Mouse (Mus musculus) CD4-positive, CD25-positive, alpha-beta regulatory T cell, adult 2 months (primary cell): Measurements from ENCODE around the gene Ncbp2.
A peak's percentile ranks its signal among the peaks of the same experiment; 100 is the strongest.

ENCODE experiments used
- DNase-seq: peaks from one replicate; pipeline ENCODE4 v3.0.0-alpha.2; 2012; ENCODE audit warnings: low read depth, low spot score

The Ncbp2 gene

DNA sequence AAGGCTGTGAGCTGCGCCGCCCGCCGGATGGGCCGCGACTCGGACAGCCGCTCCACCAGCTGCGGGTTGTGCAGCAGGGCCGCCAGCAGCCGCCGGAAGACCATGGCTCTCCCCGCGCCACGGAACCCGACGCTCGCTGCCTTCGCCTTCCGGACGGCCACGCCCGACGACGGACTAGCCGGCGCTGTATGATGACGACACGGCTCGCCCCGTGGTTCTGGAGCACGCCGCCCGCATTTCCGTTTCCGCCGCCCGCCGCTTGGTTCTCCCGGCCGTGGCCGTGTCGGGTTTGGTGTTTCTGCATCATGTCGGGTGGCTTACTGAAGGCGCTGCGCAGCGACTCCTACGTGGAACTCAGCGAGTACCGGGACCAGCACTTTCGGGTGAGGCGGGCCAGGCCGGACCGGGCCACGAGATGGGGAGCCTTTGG, at the start of gene Ncbp2, which contains the start of gene 0610012G03Rik:
Gene Ncbp2 (plus strand): TSS at position 169 of the 430 bp plus-strand sequence.
Gene 0610012G03Rik (minus strand): TSS at position 150 of the 430 bp plus-strand sequence.
- peak; percentile 97 for DNase-seq

DNA sequence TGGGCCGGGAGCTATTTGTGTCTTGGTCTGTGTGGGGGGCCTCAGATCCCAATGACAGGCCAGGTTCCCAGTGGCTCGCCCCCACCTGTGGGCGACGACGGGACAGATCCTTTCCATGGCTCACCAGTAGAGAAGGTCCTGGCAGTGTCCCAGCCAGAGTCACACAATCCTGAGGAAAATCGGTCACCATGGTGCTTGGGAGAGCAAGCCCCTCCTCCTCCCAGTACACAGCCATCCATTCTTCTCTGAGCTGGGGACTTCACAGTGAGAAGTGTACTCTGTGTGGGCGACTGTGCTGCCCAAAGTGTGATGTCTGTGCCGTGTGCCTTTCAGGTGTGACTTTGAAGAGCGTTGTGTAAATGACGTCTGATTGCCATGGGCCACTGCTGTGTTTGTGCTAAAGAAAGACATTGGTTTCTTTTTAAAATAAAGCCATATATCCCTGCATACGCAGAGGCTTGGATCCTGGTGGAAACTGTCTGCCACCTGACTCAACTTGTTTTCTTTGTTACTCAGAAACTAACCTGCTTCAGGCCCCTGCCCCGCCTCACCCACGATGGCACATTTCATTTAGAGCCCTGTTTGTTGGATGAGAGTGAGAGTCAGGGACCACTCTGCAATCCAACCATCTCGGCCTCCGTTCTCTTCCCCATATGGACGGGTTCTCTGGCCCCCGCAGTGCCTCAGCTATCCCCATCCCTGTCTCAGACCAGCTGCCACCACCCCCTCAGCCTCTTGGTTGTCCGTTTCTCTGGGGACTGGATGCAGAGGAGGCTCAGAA, 49.6 kb upstream of the Ncbp2 start:
- no peak for DNase-seq

- no peak for DNase-seq
Measured at GRCm38 (mm10) chr16:31901886-31902285, 46.4 kb upstream of the Ncbp2 start.

GRCm38 (mm10) chr16:31903239-31903638, 45.1 kb upstream of the Ncbp2 start:
- no peak for DNase-seq

DNA sequence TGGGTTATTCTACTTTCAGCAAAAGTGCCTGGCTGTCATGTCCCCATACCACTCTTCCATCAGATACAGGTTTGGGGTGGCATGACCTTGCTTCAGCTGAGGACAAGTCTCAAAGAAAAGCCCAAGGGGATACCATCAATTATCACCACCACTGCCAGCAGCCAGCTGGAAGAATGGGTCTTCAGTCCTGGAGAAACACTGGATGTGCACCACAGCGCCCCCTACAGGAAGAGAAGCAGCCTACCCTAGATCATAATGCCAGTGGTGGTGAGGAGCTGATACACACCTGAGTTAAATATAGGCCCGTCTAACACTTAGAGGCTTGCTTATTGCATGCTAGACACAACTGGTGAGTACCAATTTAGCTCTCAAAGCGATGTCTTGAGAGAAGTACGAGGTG, 43.0 kb upstream of the Ncbp2 start:
- DNase-seq, result peak; percentile 43

DNA sequence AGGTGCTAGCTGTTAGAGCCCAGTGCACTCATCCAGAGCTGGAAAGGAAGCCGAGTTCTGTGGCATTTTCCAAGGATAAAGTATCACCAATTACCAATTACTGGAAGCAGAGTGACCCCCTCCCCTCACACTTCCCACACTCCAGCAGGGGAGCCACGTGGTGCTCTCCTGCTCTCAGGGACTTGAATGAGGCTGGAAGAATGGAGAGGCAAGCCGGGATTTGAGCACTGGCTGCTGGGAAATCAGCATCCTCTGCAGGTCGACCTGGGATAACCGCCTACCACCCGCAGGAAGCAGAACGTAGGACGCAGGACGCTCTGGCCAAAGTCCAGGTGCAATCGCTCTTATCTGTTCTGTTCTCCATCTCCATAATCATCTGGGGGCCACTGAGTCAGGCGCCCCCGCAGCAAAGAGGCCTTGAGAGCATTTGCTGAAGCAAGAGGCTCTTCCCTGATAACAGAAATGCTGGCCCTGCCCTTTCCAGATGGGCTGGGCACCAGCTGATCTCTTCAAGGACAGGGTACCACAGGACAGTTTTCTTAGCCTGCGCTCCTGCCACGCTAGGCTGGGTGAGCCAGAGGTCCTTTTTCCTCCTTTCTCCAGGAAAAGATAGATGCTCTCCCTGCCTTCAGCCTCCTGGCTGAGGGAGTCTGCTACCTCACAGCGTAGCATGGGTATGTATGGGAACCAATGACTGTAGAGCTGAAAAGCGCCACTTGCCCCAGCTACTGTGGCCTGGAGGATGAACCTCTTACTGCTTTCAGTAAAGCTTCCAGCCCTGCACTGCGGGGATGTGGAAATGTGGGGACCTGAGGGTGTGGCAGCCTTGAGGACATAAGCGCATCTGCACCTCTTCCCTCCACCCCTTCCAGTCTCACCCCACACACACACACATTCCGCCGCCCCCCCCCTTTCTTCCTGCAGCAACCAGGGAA, 42.2 kb upstream of the Ncbp2 start:
- DNase-seq, result no peak

GRCm38 (mm10) chr16:31906896-31907295, 41.4 kb upstream of the Ncbp2 start:
- DNase-seq, result no peak

GRCm38 (mm10) chr16:31908959-31909358, 39.4 kb upstream of the Ncbp2 start:
- DNase-seq, result no peak

GRCm38 (mm10) chr16:31910281-31910847, 37.9 kb upstream of the Ncbp2 start:
- DNase-seq, result no peak

DNA sequence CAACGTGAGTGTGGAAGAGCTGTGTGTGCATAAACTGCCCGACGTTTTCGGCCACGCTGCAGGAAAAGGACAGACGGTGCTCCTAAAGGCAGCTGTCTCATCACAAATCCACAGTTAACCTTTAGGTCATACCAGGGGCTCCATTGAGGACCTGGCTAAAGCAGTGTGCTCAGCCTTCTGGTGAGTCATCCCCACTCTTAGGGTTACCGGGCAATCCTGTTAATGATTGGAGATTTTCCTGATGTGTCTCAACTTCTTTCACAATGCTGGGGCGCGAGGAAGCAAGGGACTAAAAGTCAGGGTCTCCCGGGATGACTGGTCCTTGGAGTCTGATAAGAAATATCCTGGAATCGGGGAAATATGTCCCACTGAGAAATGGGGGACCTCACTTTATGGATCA, 30.5 kb upstream of the Ncbp2 start:
- DNase-seq, result no peak

DNA sequence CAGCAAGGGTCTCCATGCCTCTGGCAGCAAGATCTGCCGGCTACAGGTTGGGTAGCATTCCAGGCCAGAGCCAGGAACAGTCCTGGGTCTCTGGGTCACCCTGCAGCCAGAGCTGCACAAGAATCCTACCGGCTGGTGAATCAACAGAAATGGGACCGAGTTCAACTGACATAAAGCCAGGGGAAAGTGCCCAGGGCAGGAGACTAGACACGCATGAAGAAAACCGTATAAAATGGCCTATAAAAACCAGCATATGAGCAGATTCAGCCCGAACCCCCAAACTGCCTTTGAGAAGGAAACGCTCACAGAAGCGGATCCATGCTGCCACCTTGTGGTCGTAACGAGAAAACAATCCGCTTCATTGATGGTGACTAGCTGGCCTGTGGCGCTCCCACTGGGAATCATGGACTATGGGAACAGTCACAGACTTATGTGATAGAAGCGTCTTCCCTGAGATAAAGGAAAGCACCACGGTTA, 30.0 kb upstream of the Ncbp2 start:
- peak; percentile 85 for DNase-seq

DNA sequence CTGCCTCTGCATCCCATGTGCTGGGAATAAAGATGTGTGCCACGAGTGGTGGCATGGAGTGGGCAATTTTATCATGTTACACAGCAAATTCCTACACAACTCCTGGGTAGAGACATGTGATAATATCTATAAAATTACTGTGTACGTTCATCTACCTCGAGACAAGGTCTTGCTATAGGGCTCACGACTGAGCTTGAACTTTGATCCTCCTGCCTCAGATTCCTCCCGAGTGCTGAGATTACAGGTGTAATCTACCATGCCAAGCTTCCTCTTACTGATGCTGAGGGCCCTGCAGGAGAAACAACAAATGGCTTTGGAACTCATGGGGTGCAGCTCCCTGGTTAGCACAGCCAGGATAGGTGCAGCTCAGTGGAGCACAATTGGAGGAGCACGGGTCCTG, 23.9 kb upstream of the Ncbp2 start:
- no peak for DNase-seq

- no peak for DNase-seq
Measured at GRCm38 (mm10) chr16:31926091-31926490, 22.2 kb upstream of the Ncbp2 start.

DNA sequence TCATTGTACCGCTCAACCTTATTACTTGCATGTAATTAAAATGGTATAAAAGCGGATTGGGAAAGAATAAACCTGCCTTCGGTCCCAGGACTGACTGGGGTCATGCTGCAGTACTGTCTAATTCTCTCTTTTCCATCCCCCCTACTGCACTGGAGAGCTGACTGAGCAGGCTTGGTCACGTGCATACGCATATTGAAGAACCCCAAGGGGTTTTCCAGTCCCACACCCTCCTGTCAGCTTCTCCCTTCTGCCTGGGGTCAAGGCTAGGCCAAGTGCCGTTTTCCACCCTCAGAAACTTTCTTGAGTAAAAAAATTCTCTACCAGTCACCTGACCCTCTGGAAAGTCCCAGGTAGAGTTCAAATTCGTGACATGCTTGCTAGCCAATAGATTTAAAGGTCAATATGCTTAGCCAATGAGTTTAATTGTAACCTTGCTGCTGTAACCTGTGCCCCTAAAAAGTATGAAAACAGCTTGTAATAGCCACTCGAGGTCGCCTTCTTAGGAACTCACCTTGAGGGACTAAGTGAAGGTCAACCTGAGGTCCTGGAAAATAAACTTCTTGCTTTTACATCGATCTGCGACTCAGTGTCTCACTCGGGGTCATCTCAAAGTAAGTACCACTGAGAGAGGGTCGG, 21.6 kb upstream of the Ncbp2 start:
- peak; percentile 59 for DNase-seq

DNA sequence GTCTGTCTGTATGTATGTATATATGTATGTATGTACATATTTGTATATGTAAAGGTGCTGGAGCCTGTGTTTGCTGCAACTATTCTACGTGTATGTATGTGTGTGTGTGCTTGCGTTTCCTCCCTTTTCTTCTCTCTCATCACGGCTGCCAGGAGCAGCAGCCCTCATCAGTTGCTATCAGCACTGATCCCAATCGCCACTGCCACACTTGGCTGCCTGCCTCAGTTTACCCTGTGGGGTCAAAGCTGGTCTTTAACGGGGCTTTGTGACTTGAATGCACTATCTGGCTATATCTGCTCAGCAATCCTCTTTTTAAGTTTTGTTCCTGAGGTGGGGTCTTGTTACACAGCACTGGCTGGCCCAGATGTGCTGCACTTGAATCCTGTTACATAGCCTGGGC, 20.9 kb upstream of the Ncbp2 start:
- no peak for DNase-seq

DNA sequence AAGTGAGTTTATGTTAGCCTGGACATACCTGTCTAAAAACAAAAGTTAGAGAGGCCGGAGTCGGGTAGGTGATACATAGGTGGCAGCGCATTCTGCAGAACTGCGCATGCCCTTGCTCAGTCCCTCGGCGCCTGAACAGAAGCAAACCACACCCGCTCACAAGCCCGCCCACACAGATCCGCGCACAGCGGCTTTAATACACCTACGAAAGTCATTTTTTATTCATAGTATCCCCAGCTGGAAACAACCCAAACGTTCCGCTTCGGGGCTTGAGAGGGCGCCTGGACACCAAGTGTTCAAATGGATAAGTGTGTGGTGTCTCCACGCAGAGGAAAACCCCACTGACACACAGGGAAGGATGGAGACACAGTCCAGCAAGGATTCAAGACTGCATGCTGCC, 17.0 kb upstream of the Ncbp2 start:
- peak; percentile 70 for DNase-seq

GRCm38 (mm10) chr16:31932255-31932654, 16.1 kb upstream of the Ncbp2 start:
- DNase-seq, result no peak

DNA sequence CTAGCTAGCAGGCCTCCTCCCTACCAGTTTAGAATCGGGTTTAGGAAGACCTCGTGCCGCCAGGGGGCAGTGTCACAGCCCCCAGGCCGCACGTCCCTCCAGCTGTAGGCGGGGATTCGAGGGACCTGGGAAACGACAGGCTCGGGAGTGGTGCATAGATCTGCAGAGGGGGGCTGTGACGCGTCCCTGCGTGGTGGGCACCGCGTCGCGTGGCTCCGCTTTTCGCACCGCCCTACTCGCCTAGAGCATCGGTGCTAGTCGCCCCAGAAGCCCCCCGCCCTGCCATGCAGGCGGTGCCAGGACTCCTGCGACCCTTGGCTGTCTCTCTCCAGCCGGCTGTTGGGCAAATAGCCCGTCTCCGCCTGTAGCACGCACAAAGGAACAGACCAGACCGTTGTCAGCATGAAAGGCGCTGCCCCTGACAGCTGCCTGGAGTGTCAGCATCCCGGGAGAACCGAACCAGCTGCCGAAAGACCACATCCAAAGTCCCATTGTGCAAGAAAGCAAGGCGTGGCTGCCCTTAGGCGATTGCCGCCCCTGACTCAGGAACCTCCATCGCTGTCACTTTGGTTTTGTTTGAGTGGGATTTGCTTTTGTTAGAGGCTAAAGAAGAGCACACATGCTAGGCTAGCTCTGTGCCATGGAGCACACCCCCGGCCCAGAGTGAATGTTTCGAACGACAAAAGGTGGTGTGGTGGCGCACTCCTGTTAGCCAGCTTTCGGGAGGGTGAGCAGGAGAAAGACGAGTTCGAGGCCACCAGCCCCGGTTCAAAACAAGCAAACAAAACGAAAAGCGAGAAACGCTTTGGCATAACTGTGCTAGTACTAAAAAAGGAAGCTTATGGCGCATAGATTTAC, 15.2 kb upstream of the Ncbp2 start:
- peak; percentile 87 for DNase-seq

- DNase-seq, result peak; percentile 28
Measured at GRCm38 (mm10) chr16:31933751-31934549, 14.4 kb upstream of the Ncbp2 start, which contains the start of gene Pigz. Gene Pigz (plus strand): TSS chr16:31933851.
